Mouse (Mus musculus) adrenal gland, adult 10 weeks (tissue): ENCODE measurements around the gene Plod2. TPM values are rescaled to one million over a fixed set of nuclear protein-coding genes. Genes with fewer than 3 reads are reported as not detected.

Experiments
- polyA plus RNA-seq: library from polyadenylated mRNA; stranded (reverse); fragments of 350-450 nt; fragmentation: Illumina TruSeq; extraction: RNeasy Lipid Tissue Mini Kit (QIAGEN cat#74804); gene quantifications from one replicate; pipeline ENCODE4 v1.2.3, GENCODE M21; 2014; ENCODE audit warnings: low read depth, low replicate concordance

Plod2 gene
- polyA plus RNA-seq, result 978 TPM

GRCm38 (mm10) chr9:92541977-92542561, at the start of gene Plod2:
Plod2 (plus strand) TSS chr9:92542223.

Other genes with a start within 250 kb of the Plod2 start
- not detected for gene 1700057G04Rik, start 232.8 kb upstream of the Plod2 start, polyA plus RNA-seq
- gene Plscr4, start 84.8 kb upstream of the Plod2 start, polyA plus RNA-seq, result 81.6 TPM